Comparison of ENCODE assay signal across 8 mouse cellular contexts in the genomic region with DNA sequence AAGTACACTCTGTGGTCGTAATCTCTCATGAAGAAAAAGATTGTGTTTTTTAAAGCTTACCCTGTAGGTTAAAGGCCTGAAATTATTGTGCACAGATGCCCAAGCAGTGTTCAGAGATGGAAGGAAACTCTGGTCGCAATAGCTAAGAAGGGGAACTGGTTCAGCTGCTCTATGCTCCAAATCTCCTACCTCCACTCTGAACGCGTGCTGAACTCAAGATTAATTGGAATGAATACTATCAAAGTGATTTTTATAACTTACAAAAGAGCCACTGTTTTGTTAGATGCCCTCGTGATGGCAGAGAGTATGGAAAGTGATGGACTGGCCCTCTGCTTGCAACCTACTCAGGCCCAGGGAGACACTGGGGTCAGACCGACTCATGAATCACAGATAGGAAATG.
DNase-seq lines count a peak whose midpoint lies in the region; ATAC-seq lines count a peak whose summit lies in the region.
"Had no signal": no experiment of that assay in that cellular context is flagged by ENCODE, and none has a peak within 500 bp of the region (broad histone marks: within the 10 kb centered on the region; RNA-seq: fewer than 3 reads in every experiment).

No protein-coding gene starts in this region.

- H3K36me3 ChIP-seq in kidney, embryonic 16.5 days (ENCODE audit: insufficient read depth, low read length), result no peaks in the 10 kb centered on the region
- H3K36me3 ChIP-seq in embryonic facial prominence, embryonic 11.5 days (replicated peaks; ENCODE audit: control insufficient read depth, insufficient read depth, low read depth, low read length), result no peaks in the 10 kb centered on the region
- no peaks in the 10 kb centered on the region for H3K36me3 ChIP-seq in forebrain, embryonic 16.5 days (ENCODE audit: control insufficient read depth, insufficient read depth)
- H3K36me3 ChIP-seq in midbrain, embryonic 16.5 days (ENCODE audit: control insufficient read depth, insufficient read depth, low read length), result no peaks in the 10 kb centered on the region

- H3K4me1 ChIP-seq in kidney, embryonic 16.5 days (ENCODE audit: insufficient read depth, low read length), result peaks cover 19% of the 10 kb centered on the region
- no peaks in the 10 kb centered on the region for H3K4me1 ChIP-seq in embryonic facial prominence, embryonic 11.5 days (ENCODE audit: control insufficient read depth, insufficient read depth, low read length)
- peaks cover 27% of the 10 kb centered on the region for H3K4me1 ChIP-seq in forebrain, embryonic 16.5 days (replicated peaks; ENCODE audit: control insufficient read depth, insufficient read depth, low read length)
- peaks cover 35% of the 10 kb centered on the region for H3K4me1 ChIP-seq in midbrain, embryonic 16.5 days (ENCODE audit: control insufficient read depth, insufficient read depth, low read length)

- peak overlapping the region; percentile 12; the same call in 1 of the 2 replicates for H3K4me2 ChIP-seq in kidney, embryonic 16.5 days (replicated peaks; ENCODE audit: low read depth, low read length)
- peak overlapping the region; percentile 27 for H3K4me2 ChIP-seq in embryonic facial prominence, embryonic 11.5 days (ENCODE audit: low read depth, low read length)
- H3K4me2 ChIP-seq in forebrain, embryonic 16.5 days (ENCODE audit: low read length), result peak overlapping the region; percentile 82
- H3K4me2 ChIP-seq in midbrain, embryonic 16.5 days (ENCODE audit: low read length), result peak overlapping the region; percentile 80

- no peak for ATAC-seq in kidney, embryonic 16.5 days (ENCODE audit: low FRiP score, low TSS enrichment)
- ATAC-seq in embryonic facial prominence, embryonic 11.5 days (replicated peaks; ENCODE audit: insufficient number of reproducible peaks, low FRiP score, low TSS enrichment, low read depth), result no peak
- no peak for ATAC-seq in forebrain, embryonic 16.5 days
- no peak for ATAC-seq in midbrain, embryonic 16.5 days
- ATAC-seq in erythroid progenitor cell, adult 5-6 weeks (replicated peaks; ENCODE audit: low FRiP score, poor library complexity, severe bottlenecking), result no peak

- 57% methylated on average over 6 of the region's 6 CpGs for WGBS in kidney, embryonic 16.5 days
- 61% methylated on average over 6 of the region's 6 CpGs for WGBS in embryonic facial prominence, embryonic 11.5 days
- 7% methylated on average over 6 of the region's 6 CpGs for WGBS in forebrain, embryonic 16.5 days
- 21% methylated on average over 6 of the region's 6 CpGs for WGBS in midbrain, embryonic 16.5 days

- H3K4me3 ChIP-seq in kidney, embryonic 16.5 days (ENCODE audit: low read length), result no peak overlapping the region
- H3K4me3 ChIP-seq in embryonic facial prominence, embryonic 11.5 days (ENCODE audit: low read depth, low read length), result no peak overlapping the region
- peak overlapping the region; percentile 43 for H3K4me3 ChIP-seq in forebrain, embryonic 16.5 days (replicated peaks; ENCODE audit: low read length)
- H3K4me3 ChIP-seq in midbrain, embryonic 16.5 days (ENCODE audit: low read depth, low read length), result peak overlapping the region; percentile 81

- no peak for DNase-seq in kidney, adult 18-20 months
- no peak for DNase-seq in embryonic facial prominence, embryonic 11.5 days (ENCODE audit: low spot score)
- no peak for DNase-seq in frontal cortex, postnatal 25 days (ENCODE audit: low spot score in 2 of 2)
- DNase-seq: gastrocnemius, postnatal 10 days had no signal

- H3K27me3 ChIP-seq in kidney, embryonic 16.5 days (ENCODE audit: insufficient read depth, low read length), result no peaks in the 10 kb centered on the region
- no peaks in the 10 kb centered on the region for H3K27me3 ChIP-seq in embryonic facial prominence, embryonic 11.5 days (ENCODE audit: control insufficient read depth, insufficient read depth, low read length)
- no peaks in the 10 kb centered on the region for H3K27me3 ChIP-seq in forebrain, embryonic 16.5 days (replicated peaks; ENCODE audit: control insufficient read depth, insufficient read depth, low read length)
- H3K27me3 ChIP-seq in midbrain, embryonic 16.5 days (ENCODE audit: control insufficient read depth, insufficient read depth, low read depth, low read length), result no peaks in the 10 kb centered on the region

- H3K27ac ChIP-seq in kidney, embryonic 16.5 days (ENCODE audit: low read length), result no peak overlapping the region
- no peak overlapping the region for H3K27ac ChIP-seq in embryonic facial prominence, embryonic 11.5 days (replicated peaks; ENCODE audit: low read depth, low read length)
- peak overlapping the region; percentile 75 for H3K27ac ChIP-seq in forebrain, embryonic 16.5 days (ENCODE audit: low read length)
- peak overlapping the region; percentile 74 for H3K27ac ChIP-seq in midbrain, embryonic 16.5 days (ENCODE audit: low read length)

- no peak overlapping the region for H3K9ac ChIP-seq in kidney, embryonic 16.5 days (replicated peaks; ENCODE audit: low read length)
- H3K9ac ChIP-seq in embryonic facial prominence, embryonic 11.5 days (replicated peaks; ENCODE audit: low read length), result no peak overlapping the region
- peak overlapping the region; percentile 55 for H3K9ac ChIP-seq in forebrain, embryonic 16.5 days (replicated peaks; ENCODE audit: low read depth, low read length)
- H3K9ac ChIP-seq in midbrain, embryonic 16.5 days (ENCODE audit: low read depth, low read length), result peak overlapping the region; percentile 60

- no peaks in the 10 kb centered on the region for H3K9me3 ChIP-seq in kidney, embryonic 16.5 days (ENCODE audit: low read length)
- no peaks in the 10 kb centered on the region for H3K9me3 ChIP-seq in embryonic facial prominence, embryonic 11.5 days (replicated peaks; ENCODE audit: control insufficient read depth, low read length)
- H3K9me3 ChIP-seq in forebrain, embryonic 16.5 days (ENCODE audit: control insufficient read depth, low read length), result no peaks in the 10 kb centered on the region
- H3K9me3 ChIP-seq in midbrain, embryonic 16.5 days (replicated peaks; ENCODE audit: control insufficient read depth, low read length, poor library complexity, severe bottlenecking), result no peaks in the 10 kb centered on the region

Comparison
In these comparisons a context has a peak if more than half of its experiments do, and no peak if none do; other contexts are left out.
1. H3K27ac ChIP-seq: peak in forebrain, embryonic 16.5 days (single experiment) and midbrain, embryonic 16.5 days (single experiment); none in kidney, embryonic 16.5 days (single experiment) and embryonic facial prominence, embryonic 11.5 days (single experiment).
2. H3K4me2 ChIP-seq: peak in every context shown above with its lines; median percentile 82 in forebrain, embryonic 16.5 days; 80 in midbrain, embryonic 16.5 days; 27 in embryonic facial prominence, embryonic 11.5 days; 12 in kidney, embryonic 16.5 days.
3. H3K4me3 ChIP-seq: peak in forebrain, embryonic 16.5 days (single experiment) and midbrain, embryonic 16.5 days (single experiment); none in kidney, embryonic 16.5 days (single experiment) and embryonic facial prominence, embryonic 11.5 days (single experiment).
4. H3K9ac ChIP-seq: peak in forebrain, embryonic 16.5 days (single experiment) and midbrain, embryonic 16.5 days (single experiment); none in kidney, embryonic 16.5 days (single experiment) and embryonic facial prominence, embryonic 11.5 days (single experiment).